Mouse (Mus musculus): ENCODE data around the gene Nploc4. TPM values are rescaled to one million over a fixed set of nuclear protein-coding genes. Genes with fewer than 3 reads are reported as not detected.
A peak's percentile ranks its signal among the peaks of the same experiment; 100 is the strongest.

Gene Nploc4
- polyA plus RNA-seq (2015; fragmentation: Nextera tagmentation; extraction: Ambion mirVana) = 15.6 and 16.3 TPM in 2 replicates

- peak; percentile 85 for ATAC-seq
- H3K4me3 ChIP-seq (ENCODE audit: low read depth, low read length) = peak within 1 kb of the TSS; percentile 95
- under 1% methylated on average over 66 of the region's 77 CpGs for WGBS
- no peaks in the 10 kb centered on the region for H3K9me3 ChIP-seq (ENCODE audit: control insufficient read depth)
- no peaks in the 10 kb centered on the region for H3K27me3 ChIP-seq (replicated peaks; ENCODE audit: control insufficient read depth, insufficient read depth, low read length)
- H3K36me3 ChIP-seq (ENCODE audit: control insufficient read depth, insufficient read depth) = peaks cover 16% of the 10 kb centered on the region
- H3K4me1 ChIP-seq (replicated peaks; ENCODE audit: control insufficient read depth, insufficient read depth, low read length) = no peaks in the 10 kb centered on the region; the same call in 1 of the 2 replicates
- peak within 1 kb of the TSS; percentile 80 for H3K27ac ChIP-seq (ENCODE audit: low read depth, low read length)
- peak within 1 kb of the TSS; percentile 63 for H3K4me2 ChIP-seq (replicated peaks; ENCODE audit: low read depth)
- TF ChIP-seq CTCF (IDR thresholded peaks at IDR 0.05; ENCODE audit: low read depth) = no peak; the same call in 1 of the 2 replicates
- peak within 1 kb of the TSS; percentile 92 for H3K9ac ChIP-seq (ENCODE audit: low read depth, low read length)
Observed at GRCm38 (mm10) chr11:120437152-120437856, at the start of gene Nploc4. Gene Nploc4 (minus strand): TSS chr11:120437708.

DNA sequence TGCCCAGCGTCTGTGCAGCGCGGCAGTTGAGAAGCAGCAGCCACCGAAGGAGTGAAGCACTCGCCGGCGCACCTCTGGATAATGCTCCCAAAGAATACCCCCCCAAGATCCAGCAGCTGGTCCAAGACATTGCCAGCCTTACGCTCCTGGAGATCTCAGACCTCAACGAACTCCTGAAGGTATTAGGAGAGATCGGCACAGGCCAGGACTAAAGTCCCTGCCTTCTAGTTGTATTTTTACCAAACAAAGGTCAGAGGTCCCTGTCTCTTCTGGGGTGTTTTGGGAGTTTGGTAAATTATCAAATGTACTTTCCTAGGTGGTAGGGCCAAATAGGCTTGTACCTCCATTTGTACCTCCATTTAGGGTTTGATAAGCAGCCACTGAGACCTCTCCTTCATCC lies 47.7 kb upstream of the Nploc4 start:
- Histone ChIP-seq H3K4me2 (replicated peaks; ENCODE audit: low read depth) (peak overlapping the region; percentile 84), H3K36me3 (ENCODE audit: control insufficient read depth, insufficient read depth) (peaks cover 58% of the 10 kb centered on the region), H3K9me3 (ENCODE audit: control insufficient read depth) (no peaks in the 10 kb centered on the region), H3K9ac (ENCODE audit: low read depth, low read length) (peak overlapping the region; percentile 82), H3K27ac (ENCODE audit: low read depth, low read length) (peak overlapping the region; percentile 77), H3K27me3 (replicated peaks; ENCODE audit: control insufficient read depth, insufficient read depth, low read length) (no peaks in the 10 kb centered on the region), H3K4me1 (replicated peaks; ENCODE audit: control insufficient read depth, insufficient read depth, low read length) (peaks cover 8% of the 10 kb centered on the region; the same call in 1 of the 2 replicates), H3K4me3 (ENCODE audit: low read depth, low read length) (peak overlapping the region; percentile 98)
- 3% methylated on average over 10 of the region's 10 CpGs for WGBS
- TF ChIP-seq CTCF (IDR thresholded peaks at IDR 0.05; ENCODE audit: low read depth) = no peak
- ATAC-seq = no peak

GRCm38 (mm10) chr11:120484265-120484981 lies 46.9 kb upstream of the Nploc4 start, which contains the start of gene Mrpl12:
Gene Mrpl12 (plus strand): TSS chr11:120484613.
- peak; percentile 77 for ATAC-seq
- H3K36me3 ChIP-seq (ENCODE audit: control insufficient read depth, insufficient read depth) = peaks cover 64% of the 10 kb centered on the region

GRCm38 (mm10) chr11:120483448-120483934 lies 46.0 kb upstream of the Nploc4 start:
- TF ChIP-seq CTCF (IDR thresholded peaks at IDR 0.05; ENCODE audit: low read depth) = no peak
- Histone ChIP-seq H3K9ac (ENCODE audit: low read depth, low read length) (no peak overlapping the region), H3K4me2 (replicated peaks; ENCODE audit: low read depth) (peak overlapping the region; percentile 84; the same call in 1 of the 2 replicates), H3K9me3 (ENCODE audit: control insufficient read depth) (no peaks in the 10 kb centered on the region), H3K36me3 (ENCODE audit: control insufficient read depth, insufficient read depth) (peaks cover 71% of the 10 kb centered on the region), H3K4me3 (ENCODE audit: low read depth, low read length) (no peak overlapping the region), H3K27me3 (replicated peaks; ENCODE audit: control insufficient read depth, insufficient read depth, low read length) (no peaks in the 10 kb centered on the region), H3K27ac (ENCODE audit: low read depth, low read length) (no peak overlapping the region), H3K4me1 (replicated peaks; ENCODE audit: control insufficient read depth, insufficient read depth, low read length) (no peaks in the 10 kb centered on the region; the same call in 1 of the 2 replicates)
- WGBS = 86% methylated on average over 7 of the region's 7 CpGs
- no peak for ATAC-seq

More at GRCm38 (mm10) chr11:120484265-120484981, 46.9 kb upstream of the Nploc4 start, which contains the start of gene Mrpl12:
- H3K9me3 ChIP-seq (ENCODE audit: control insufficient read depth) = no peaks in the 10 kb centered on the region
- under 1% methylated on average over 60 of the region's 60 CpGs for WGBS
- peak within 1 kb of the TSS; percentile 84 for H3K4me2 ChIP-seq (replicated peaks; ENCODE audit: low read depth)
- H3K27ac ChIP-seq (ENCODE audit: low read depth, low read length) = peak within 1 kb of the TSS; percentile 77
- H3K4me1 ChIP-seq (replicated peaks; ENCODE audit: control insufficient read depth, insufficient read depth, low read length) = no peaks in the 10 kb centered on the region; the same call in 1 of the 2 replicates
- peak within 1 kb of the TSS; percentile 82 for H3K9ac ChIP-seq (ENCODE audit: low read depth, low read length)
- 0 out of 2 replicates have a peak, but pooled peaks have one; percentile 24 for TF ChIP-seq CTCF (IDR thresholded peaks at IDR 0.05; ENCODE audit: low read depth)
- no peaks in the 10 kb centered on the region for H3K27me3 ChIP-seq (replicated peaks; ENCODE audit: control insufficient read depth, insufficient read depth, low read length)
- H3K4me3 ChIP-seq (ENCODE audit: low read depth, low read length) = peak within 1 kb of the TSS; percentile 98

DNA sequence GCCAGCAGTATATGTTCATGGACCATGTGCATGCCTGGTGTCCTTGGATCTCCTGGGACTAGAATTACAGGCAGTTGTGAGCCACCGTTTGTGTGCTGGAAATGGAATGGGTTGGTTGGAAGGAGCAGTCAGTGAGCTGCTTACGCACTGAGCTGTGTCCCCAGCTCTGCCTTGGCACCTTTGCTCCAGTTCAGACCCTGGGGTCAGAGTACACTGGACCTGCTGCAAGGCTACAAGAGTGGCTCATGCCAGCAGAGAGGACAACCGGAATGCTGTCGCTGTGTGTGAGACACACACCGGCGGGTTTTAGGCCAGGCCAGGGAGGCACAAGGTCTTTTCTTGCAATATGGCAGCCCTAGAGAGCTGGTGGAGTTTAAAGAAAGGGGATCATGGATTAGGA lies 34.5 kb upstream of the Nploc4 start:
- H3K4me2 ChIP-seq (replicated peaks; ENCODE audit: low read depth) = no peak overlapping the region
- H3K9me3 ChIP-seq (ENCODE audit: control insufficient read depth) = no peaks in the 10 kb centered on the region
- TF ChIP-seq CTCF (IDR thresholded peaks at IDR 0.05; ENCODE audit: low read depth) = no peak
- H3K9ac ChIP-seq (ENCODE audit: low read depth, low read length) = no peak overlapping the region
- 96% methylated on average over 6 of the region's 6 CpGs for WGBS
- 0 out of 2 replicates have a peak, but pooled peaks cover 6% of the 10 kb centered on the region for H3K4me1 ChIP-seq (replicated peaks; ENCODE audit: control insufficient read depth, insufficient read depth, low read length)
- no peaks in the 10 kb centered on the region for H3K27me3 ChIP-seq (replicated peaks; ENCODE audit: control insufficient read depth, insufficient read depth, low read length)
- H3K4me3 ChIP-seq (ENCODE audit: low read depth, low read length) = no peak overlapping the region
- peaks cover 70% of the 10 kb centered on the region for H3K36me3 ChIP-seq (ENCODE audit: control insufficient read depth, insufficient read depth)
- ATAC-seq = no peak
- no peak overlapping the region for H3K27ac ChIP-seq (ENCODE audit: low read depth, low read length)

- Histone ChIP-seq H3K27me3 (replicated peaks; ENCODE audit: control insufficient read depth, insufficient read depth, low read length) (no peaks in the 10 kb centered on the region), H3K4me2 (replicated peaks; ENCODE audit: low read depth) (peak overlapping the region; percentile 89), H3K9me3 (ENCODE audit: control insufficient read depth) (no peaks in the 10 kb centered on the region), H3K9ac (ENCODE audit: low read depth, low read length) (peak overlapping the region; percentile 89), H3K4me1 (replicated peaks; ENCODE audit: control insufficient read depth, insufficient read depth, low read length) (peaks cover 9% of the 10 kb centered on the region; the same call in 1 of the 2 replicates), H3K36me3 (ENCODE audit: control insufficient read depth, insufficient read depth) (peaks cover 41% of the 10 kb centered on the region), H3K4me3 (ENCODE audit: low read depth, low read length) (peak overlapping the region; percentile 97), H3K27ac (ENCODE audit: low read depth, low read length) (peak overlapping the region; percentile 66)
- peak; percentile 61; the same call in 1 of the 2 replicates for ATAC-seq
- 0% methylated on average over 33 of the region's 33 CpGs for WGBS
- TF ChIP-seq CTCF (IDR thresholded peaks at IDR 0.05; ENCODE audit: low read depth) = no peak
Observed at GRCm38 (mm10) chr11:120467736-120468092, 30.2 kb upstream of the Nploc4 start.

Data from intestine, postnatal 0 days (tissue).